Comparison of ENCODE assay signal across 1 mouse cellular context in the genomic region with DNA sequence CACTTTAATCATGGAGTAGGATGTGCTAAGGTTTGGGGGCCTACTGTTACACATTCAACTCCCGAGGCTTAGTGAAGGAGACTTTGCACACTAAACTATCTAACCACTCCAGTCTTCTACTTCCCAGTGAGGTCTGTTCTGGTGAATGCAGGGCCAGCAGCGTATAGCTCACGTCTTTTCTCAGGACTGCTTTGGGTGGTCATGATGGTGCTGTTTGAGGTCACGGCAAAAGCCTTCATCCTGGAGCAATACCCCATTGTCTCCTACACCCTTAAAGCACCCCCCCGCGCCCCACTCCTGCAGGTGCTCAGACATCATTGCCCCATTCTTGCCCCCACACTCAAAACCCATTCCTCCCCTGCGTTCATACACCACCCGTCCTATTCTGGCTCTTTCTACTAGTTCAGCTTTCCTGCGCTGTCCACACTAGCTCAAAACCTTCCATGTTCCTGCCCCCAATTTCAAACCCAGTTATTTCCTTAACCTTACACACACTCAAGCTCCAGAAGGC.
TF ChIP-seq lines count a peak whose summit lies in the region.

No protein-coding gene starts in this region.

TF ChIP-seq in CH12.LX, 34 proteins besides CTCF, POLR2A, EP300 and RAD21 (continued from another document):
- TF ChIP-seq MYC (IDR thresholded peaks at IDR 0.05; ENCODE audit: low read depth, low read length) (no peak), SIN3A (IDR thresholded peaks at IDR 0.05; ENCODE audit: low read length) (no peak), POLR2AphosphoS2 (IDR thresholded peaks at IDR 0.05; ENCODE audit: low read depth, low read length) (no peak)
